Mouse (Mus musculus) v-Abl transformed pro-B cells (cell line): ENCODE data around the gene Smpd2.

Source experiments
- in situ Hi-C, 2 experiments: fragments of 400-800 bp; cut with MboI; formaldehyde crosslinking; loops; one replicate each; pipeline ENCODE4 v1.15.1; 2025; ENCODE audit not compliant: unreplicated experiment in 2 of 2

Smpd2 gene

GRCm38 (mm10) chr10:41461057-41461722 is 29.0 kb downstream of the Smpd2 start:
- in situ Hi-C loops = no loop called here

GRCm38 (mm10) chr10:41460501-41460900 is 29.7 kb downstream of the Smpd2 start:
- in situ Hi-C loops = no loop called here

GRCm38 (mm10) chr10:41459990-41460389 is 30.2 kb downstream of the Smpd2 start:
- in situ Hi-C loops = no loop called here

GRCm38 (mm10) chr10:41452791-41453190 is 37.4 kb downstream of the Smpd2 start:
- in situ Hi-C loops = no loop called here

GRCm38 (mm10) chr10:41451656-41452055 is 38.5 kb downstream of the Smpd2 start:
- in situ Hi-C loops = no loop called here

GRCm38 (mm10) chr10:41450780-41451522 is 39.2 kb downstream of the Smpd2 start:
- in situ Hi-C loops = no loop called here

- in situ Hi-C loops = no loop called here
Measured at GRCm38 (mm10) chr10:41450137-41450670, 40.0 kb downstream of the Smpd2 start, which contains the start of gene Zbtb24. Gene Zbtb24, plus strand, starts transcription at chr10:41450383.

- in situ Hi-C loops = loop anchor here in 1 of 2 experiments (5.0 kb wide), 1 partner anchor 38 kb away; no protein-coding TSS in a partner anchor
Measured at GRCm38 (mm10) chr10:41449684-41450083, 40.5 kb downstream of the Smpd2 start.

- in situ Hi-C loops = loop anchor here in 1 of 2 experiments (5.0 kb wide), 1 partner anchor 39 kb away; no protein-coding TSS in a partner anchor
Measured at GRCm38 (mm10) chr10:41448216-41448615, 42.0 kb downstream of the Smpd2 start.
